In the genomic region with DNA sequence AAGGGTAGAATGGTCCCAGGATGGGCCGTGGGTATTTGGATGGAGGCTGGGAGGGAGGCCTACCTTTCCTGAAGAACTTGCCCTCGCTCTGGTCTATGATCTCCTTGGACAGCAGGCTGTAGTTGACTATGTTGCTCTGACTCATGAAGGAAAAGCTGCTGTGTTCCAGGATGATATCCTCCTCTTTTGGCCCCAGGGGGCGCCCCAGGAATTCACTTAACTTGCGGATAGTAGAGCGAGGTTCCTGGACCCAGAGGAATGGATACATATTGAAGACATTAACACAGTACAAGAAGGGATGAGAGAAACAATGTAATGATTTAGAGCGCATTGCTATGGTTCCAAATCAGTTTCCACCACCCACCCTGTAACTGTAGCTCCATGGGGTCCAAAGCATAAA, we compare ENCODE assay signal across 9 mouse cellular contexts. TPM values are rescaled to one million over a fixed set of nuclear protein-coding genes. Genes with fewer than 3 reads are reported as not detected.
A peak's percentile ranks its signal among the peaks of the same experiment; 100 is the strongest.
DNase-seq lines count a peak whose midpoint lies in the region; ATAC-seq and TF ChIP-seq lines count a peak whose summit lies in the region.
"Had no signal": no experiment of that assay in that cellular context is flagged by ENCODE, and none has a peak within 500 bp of the region (broad histone marks: within the 10 kb centered on the region; RNA-seq: fewer than 3 reads in every experiment).

No protein-coding gene starts in this region.

- intact Hi-C loops in left cerebral cortex, adult 2 months (cut with DNase I), result loop anchor here (5.0 kb wide), 1 partner anchor 42 kb away; a partner anchor contains a TSS
- intact Hi-C loops in left cerebral cortex, postnatal 14 days (cut with DNase I), result no loop called here
- intact Hi-C loops in gastrocnemius, adult 2 months (cut with DNase I), result loop anchor here (2.0 kb wide), 1 partner anchor 46 kb away; no protein-coding TSS in a partner anchor

- no peaks in the 10 kb centered on the region for H3K27me3 ChIP-seq in cerebellum, adult 2 months (ENCODE audit: control insufficient read depth, insufficient read depth, low read length)
- H3K27me3 ChIP-seq: lung, embryonic 15.5 days had no signal

- no peak overlapping the region for H3K4me3 ChIP-seq in left cerebral cortex, adult 2 months
- no peak overlapping the region for H3K4me3 ChIP-seq in gastrocnemius, adult 2 months
- no peak overlapping the region for H3K4me3 ChIP-seq in lung, adult 2 months (replicated peaks; ENCODE audit: extremely low read depth, low read depth, low read length)
- no peak overlapping the region for H3K4me3 ChIP-seq in cerebellum, adult 2 months (replicated peaks; ENCODE audit: insufficient read depth, low read depth, low read length)
- H3K4me3 ChIP-seq: lung, embryonic 15.5 days had no signal

- peak; percentile 35 for TF ChIP-seq CTCF in left cerebral cortex, adult 2 months (IDR thresholded peaks at IDR 0.05)
- peak; percentile 58 for TF ChIP-seq CTCF in gastrocnemius, adult 2 months (IDR thresholded peaks at IDR 0.05)
- 0 out of 2 replicates have a peak, but pooled peaks have one; percentile 18 for TF ChIP-seq CTCF in lung, adult 2 months (IDR thresholded peaks at IDR 0.05; ENCODE audit: insufficient read depth, low read length)
- TF ChIP-seq CTCF in cerebellum, adult 2 months (IDR thresholded peaks at IDR 0.05; ENCODE audit: borderline replicate concordance, insufficient read depth, low read depth, low read length), result no peak

- no peak for ATAC-seq in frontal cortex, adult (ENCODE audit: low TSS enrichment)

- WGBS in lung, adult 2 months, result 59% methylated on average over 6 of the region's 6 CpGs
- WGBS in cerebellum, adult 2 months, result 67% methylated on average over 6 of the region's 6 CpGs

- no peak for TF ChIP-seq POLR2A in lung, adult 2 months (IDR thresholded peaks at IDR 0.05; ENCODE audit: borderline replicate concordance, extremely low read depth, low read depth, low read length)
- no peak for TF ChIP-seq POLR2A in cerebellum, adult 2 months (IDR thresholded peaks at IDR 0.05; ENCODE audit: borderline replicate concordance, insufficient read depth, low read length)

- DNase-seq in left cerebral cortex, adult 2 months (ENCODE audit: extremely low spot score in 1 of 2, low spot score in 2 of 2), result no peak
- DNase-seq in left cerebral cortex, postnatal 14 days (ENCODE audit: low spot score in 2 of 2), result no peak
- peak; percentile 53 for DNase-seq in ZHBTc4 (ENCODE audit: low read depth, low spot score)
- DNase-seq in gastrocnemius, adult 2 months, result peak; percentile 80
- DNase-seq in lung, adult 2 months, result peak; percentile 23
- DNase-seq in cerebellum, adult 9-11 months, result no peak
- DNase-seq in cerebellum, adult 2 months, result no peak

- H3K4me1 ChIP-seq in lung, adult 2 months (ENCODE audit: control insufficient read depth, insufficient read depth, low read length), result peaks cover 5% of the 10 kb centered on the region
- peaks cover 12% of the 10 kb centered on the region for H3K4me1 ChIP-seq in cerebellum, adult 2 months (ENCODE audit: control insufficient read depth, insufficient read depth, low read length)

- H3K27ac ChIP-seq in left cerebral cortex, adult 2 months, result no peak overlapping the region
- H3K27ac ChIP-seq in gastrocnemius, adult 2 months, result peak overlapping the region; percentile 63
- no peak overlapping the region for H3K27ac ChIP-seq in cerebellum, adult 2 months (ENCODE audit: insufficient read depth, low read length)

RNA-seq across cellular contexts. Expression of a gene that starts 12.8 kb away (rescaled TPM):
- under 1 TPM in 1 of 2 experiments, not detected in 1; 0.84 TPM for total RNA-seq in left cerebral cortex, adult 2 months (2021)
- total RNA-seq in left cerebral cortex, postnatal 14 days (2021), result under 1 TPM in 1 of 2 experiments, not detected in 1; 0.59 TPM
- 1 to 10 TPM; 2.1 to 2.5 TPM for total RNA-seq in gastrocnemius, adult 2 months (2021)
- polyA plus RNA-seq in lung, adult 2 months (2012; rRNA removed), result 35.3 and 45.2 TPM in 2 replicates
- polyA plus RNA-seq in cerebellum, adult 2 months (2012; rRNA removed), result 0.39 and 0.60 TPM in 2 replicates

RNA-seq across cellular contexts. Expression of a gene that starts 28.1 kb away (rescaled TPM):
- total RNA-seq in left cerebral cortex, adult 2 months (2021), result 10 to 100 TPM; 68.5 to 89.8 TPM
- total RNA-seq in left cerebral cortex, postnatal 14 days (2021), result 10 to 100 TPM; 55.0 to 77.7 TPM
- under 1 TPM; 0.13 to 0.20 TPM for total RNA-seq in gastrocnemius, adult 2 months (2021)
- 1.3 and 1.7 TPM in 2 replicates for polyA plus RNA-seq in lung, adult 2 months (2012; rRNA removed)
- 6.2 and 7.1 TPM in 2 replicates for polyA plus RNA-seq in cerebellum, adult 2 months (2012; rRNA removed)

RNA-seq across cellular contexts. Expression of a gene that starts 40.8 kb away (rescaled TPM):
- not detected for total RNA-seq in left cerebral cortex, adult 2 months (2021)
- total RNA-seq in left cerebral cortex, postnatal 14 days (2021), result not detected
- total RNA-seq in gastrocnemius, adult 2 months (2021), result 10 to 100 TPM; 13.6 to 16.7 TPM
- 210 and 267 TPM in 2 replicates for polyA plus RNA-seq in lung, adult 2 months (2012; rRNA removed)
- polyA plus RNA-seq in cerebellum, adult 2 months (2012; rRNA removed), result 0.16 and 0.59 TPM in 2 replicates

RNA-seq across cellular contexts. Expression of a gene that starts 43.1 kb away (rescaled TPM):
- total RNA-seq in left cerebral cortex, adult 2 months (2021), result 100 to 1,000 TPM; 369 to 415 TPM
- 100 to 1,000 TPM; 356 to 384 TPM for total RNA-seq in left cerebral cortex, postnatal 14 days (2021)
- 100 to 1,000 TPM; 389 to 466 TPM for total RNA-seq in gastrocnemius, adult 2 months (2021)
- 1,500 and 2,209 TPM in 2 replicates for polyA plus RNA-seq in lung, adult 2 months (2012; rRNA removed)
- polyA plus RNA-seq in cerebellum, adult 2 months (2012; rRNA removed), result 829 and 864 TPM in 2 replicates

Comparison
In these comparisons a context has a peak if more than half of its experiments do, and no peak if none do; other contexts are left out.
1. DNase-seq: peak in ZHBTc4 (single experiment), gastrocnemius, adult 2 months (single experiment) and lung, adult 2 months (single experiment); none in left cerebral cortex, adult 2 months (0 of 2), left cerebral cortex, postnatal 14 days (0 of 2), cerebellum, adult 9-11 months (single experiment) and cerebellum, adult 2 months (0 of 2).
2. RNA of a gene that starts 28.1 kb away (total RNA-seq): 68.5 to 89.8 TPM in left cerebral cortex, adult 2 months and 55.0 to 77.7 TPM in left cerebral cortex, postnatal 14 days; 0.13 to 0.20 TPM in gastrocnemius, adult 2 months; every median in the first group is over 10 times any median in the second.
3. RNA of a gene that starts 40.8 kb away (total RNA-seq): 13.6 to 16.7 TPM in gastrocnemius, adult 2 months; not detected in left cerebral cortex, postnatal 14 days and not detected in left cerebral cortex, adult 2 months; every median in the first group is over 10 times any median in the second.